Mouse (Mus musculus) E14TG2a.4 (cell line): ENCODE measurements at regions not wholly inside any gene's neighbourhood (a gene's known extent, or its start where the extent isn't known, plus 50 kb on each side); places are given as distances from the start of the nearest gene placed in this dataset.

ENCODE experiments used
- H3K27me3 ChIP-seq: 2 replicates; pipeline ENCODE4 v1.6.1; 2014; ENCODE audit warnings: low read length, control low read depth; ENCODE audit not compliant: insufficient read depth
- H3K36me3 ChIP-seq: 2 replicates; pipeline ENCODE4 v1.6.1; 2014; ENCODE audit warnings: low read length, control low read depth; ENCODE audit not compliant: insufficient read depth
- H3K4me1 ChIP-seq: replicated peaks from 2 replicates; pipeline ENCODE4 v1.6.1; 2014; ENCODE audit warnings: low read depth, low read length, control low read depth
- H3K4me3 ChIP-seq: replicated peaks from 2 replicates; pipeline ENCODE4 v1.5.1; 2014; ENCODE audit warnings: mild to moderate bottlenecking, low read length
- H3K9me3 ChIP-seq: 2 replicates; pipeline ENCODE4 v1.6.1; 2014; ENCODE audit warnings: low read length, control low read depth
- CTCF ChIP-seq: conservative IDR thresholded peaks from 2 replicates; pipeline ENCODE4 v1.5.1; 2014; ENCODE audit warnings: low read length
- NANOG ChIP-seq: IDR thresholded peaks from 2 replicates; pipeline ENCODE4 v1.6.1; 2014; ENCODE audit warnings: borderline replicate concordance, low read length, mixed read lengths
- POU5F1 ChIP-seq: IDR thresholded peaks from 2 replicates; pipeline ENCODE4 v1.6.1; 2014; ENCODE audit warnings: low read length, borderline replicate concordance

DNA sequence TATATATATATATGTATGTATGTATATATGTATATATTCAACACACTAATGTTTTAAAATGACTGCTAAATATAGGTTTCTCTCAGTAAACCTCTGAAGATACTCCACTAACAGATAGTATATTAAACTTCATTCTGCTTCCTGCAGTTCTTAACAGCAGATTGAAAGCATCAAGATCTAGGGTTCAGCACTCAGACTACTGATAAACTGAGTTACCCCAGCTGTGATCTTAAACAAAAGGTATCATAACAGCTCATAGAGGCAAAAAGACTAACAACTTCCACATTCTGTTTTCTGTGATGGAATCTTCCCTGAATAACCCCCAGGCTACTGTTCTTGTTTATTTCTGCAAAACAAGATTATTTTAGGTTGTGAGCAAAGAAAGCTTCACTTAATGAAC, 564.8 kb downstream of the Arl4a start:
- Histone ChIP-seq H3K27me3 (no peaks in the 10 kb centered on the region), H3K36me3 (no peaks in the 10 kb centered on the region), H3K4me3 (no peak overlapping the region), H3K9me3 (no peaks in the 10 kb centered on the region), H3K4me1 (no peaks in the 10 kb centered on the region)
- TF ChIP-seq CTCF (no peak), POU5F1 (no peak), NANOG (no peak)
